Mouse (Mus musculus) right cerebral cortex, postnatal 14 days (tissue): ENCODE results near the gene Osbpl3.
A peak's percentile ranks its signal among the peaks of the same experiment; 100 is the strongest.

ENCODE experiments used
- DNase-seq: peaks from one replicate; pipeline ENCODE4 v3.0.0; 2022

Osbpl3 gene

GRCm38 (mm10) chr6:50368502-50369292 lies 87.3 kb downstream of the Osbpl3 start:
- DNase-seq, result no peak

GRCm38 (mm10) chr6:50367836-50368235 lies 88.2 kb downstream of the Osbpl3 start:
- DNase-seq, result no peak

- peak; percentile 42 for DNase-seq
Observed at GRCm38 (mm10) chr6:50366724-50367123, 89.3 kb downstream of the Osbpl3 start.

GRCm38 (mm10) chr6:50366319-50366718 lies 89.7 kb downstream of the Osbpl3 start:
- no peak for DNase-seq

- no peak for DNase-seq
Observed at GRCm38 (mm10) chr6:50364364-50364763, 91.6 kb downstream of the Osbpl3 start.

- DNase-seq, result no peak
Observed at GRCm38 (mm10) chr6:50363385-50363784, 92.6 kb downstream of the Osbpl3 start.

- peak; percentile 23 for DNase-seq
Observed at GRCm38 (mm10) chr6:50362704-50363261, 93.2 kb downstream of the Osbpl3 start.

- no peak for DNase-seq
Observed at GRCm38 (mm10) chr6:50362196-50362595, 93.8 kb downstream of the Osbpl3 start.

GRCm38 (mm10) chr6:50358104-50358679 lies 97.8 kb downstream of the Osbpl3 start:
- DNase-seq, result peak; percentile 50

GRCm38 (mm10) chr6:50354688-50355660 lies 101.0 kb downstream of the Osbpl3 start:
- no peak for DNase-seq

- DNase-seq, result no peak
Observed at GRCm38 (mm10) chr6:50352812-50353211, 103.2 kb downstream of the Osbpl3 start.

GRCm38 (mm10) chr6:50350911-50351310 lies 105.1 kb downstream of the Osbpl3 start:
- no peak for DNase-seq

GRCm38 (mm10) chr6:50348619-50349018 lies 107.4 kb downstream of the Osbpl3 start:
- no peak for DNase-seq

GRCm38 (mm10) chr6:50346204-50346603 lies 109.8 kb downstream of the Osbpl3 start:
- no peak for DNase-seq

- no peak for DNase-seq
Observed at GRCm38 (mm10) chr6:50340226-50340906, 115.6 kb downstream of the Osbpl3 start.

- no peak for DNase-seq
Observed at GRCm38 (mm10) chr6:50337431-50337830, 118.6 kb downstream of the Osbpl3 start.

- no peak for DNase-seq
Observed at GRCm38 (mm10) chr6:50336376-50336775, 119.6 kb downstream of the Osbpl3 start.

GRCm38 (mm10) chr6:50334846-50335821 lies 120.9 kb downstream of the Osbpl3 start:
- DNase-seq, result no peak

- no peak for DNase-seq
Observed at GRCm38 (mm10) chr6:50333346-50333745, 122.7 kb downstream of the Osbpl3 start.

GRCm38 (mm10) chr6:50331477-50331876 lies 124.5 kb downstream of the Osbpl3 start:
- no peak for DNase-seq

GRCm38 (mm10) chr6:50329380-50329779 lies 126.6 kb downstream of the Osbpl3 start:
- DNase-seq, result no peak
